Mouse (Mus musculus) left cerebral cortex, postnatal 4 days (tissue): ENCODE data around the gene Pla2r1. TPM values are rescaled to one million over a fixed set of nuclear protein-coding genes. Genes with fewer than 3 reads are reported as not detected.

Experiments
- DNase-seq: peaks from one replicate; pipeline ENCODE4 v3.0.0-alpha.2; 2022
- intact Hi-C: fragments of 180-260 bp; cut with DNase I; formaldehyde crosslinking; loops from one replicate; pipeline ENCODE4 v1.15.1; 2025
- total RNA-seq, 2 experiments: library from RNA; stranded (reverse); gene quantifications; 2 replicates each; pipeline ENCODE4 v1.2.3; 2021

Gene Pla2r1
- 1 to 10 TPM in 1 of 2 experiments, under 1 TPM in 1; 0.34 to 1.0 TPM for total RNA-seq

DNA sequence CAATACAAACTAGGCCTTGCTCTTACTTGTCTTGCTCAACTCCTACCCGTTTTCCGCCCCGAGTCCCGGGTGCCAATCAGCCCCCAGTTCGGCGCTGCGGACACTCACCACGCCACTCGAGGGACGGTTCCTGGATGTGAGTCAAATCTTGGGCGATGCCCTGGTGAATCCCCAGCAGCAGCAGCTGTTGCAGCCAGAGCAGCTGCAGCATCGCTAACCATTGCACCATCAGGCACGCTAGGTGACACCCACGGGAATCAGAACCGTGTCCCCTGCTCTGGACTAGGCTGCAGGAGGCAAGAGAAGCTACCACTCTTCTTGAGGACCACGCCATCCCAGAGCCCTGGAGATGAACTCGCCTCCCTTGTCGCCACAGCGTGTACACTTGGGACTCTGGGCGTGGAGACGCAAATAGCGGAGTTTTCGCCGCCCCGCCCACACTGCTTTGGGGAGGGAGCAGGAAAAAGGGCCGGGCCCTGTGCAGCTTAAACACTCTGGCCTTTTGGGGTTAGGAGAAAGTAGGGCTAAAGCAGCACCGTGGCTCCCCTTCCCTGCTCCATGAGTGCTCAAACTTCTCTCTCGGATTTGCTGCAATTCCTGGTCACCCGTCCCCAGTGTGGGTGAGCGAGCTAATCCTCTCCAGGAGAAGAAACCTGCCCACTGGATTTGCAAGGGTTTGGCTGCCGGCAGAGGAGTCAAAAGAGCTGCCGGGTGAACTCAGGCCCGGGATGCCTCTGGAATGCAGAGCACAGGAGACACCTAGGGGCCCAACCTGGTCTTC, at the start of gene Pla2r1:
Gene Pla2r1 (minus strand): TSS at position 407 of the 781 bp plus-strand sequence.
- peak; percentile 41 for DNase-seq
- intact Hi-C loops = no loop called here

GRCm38 (mm10) chr2:60601326-60601725, 48.2 kb upstream of the Pla2r1 start:
- no peak for DNase-seq
- intact Hi-C loops = no loop called here

DNA sequence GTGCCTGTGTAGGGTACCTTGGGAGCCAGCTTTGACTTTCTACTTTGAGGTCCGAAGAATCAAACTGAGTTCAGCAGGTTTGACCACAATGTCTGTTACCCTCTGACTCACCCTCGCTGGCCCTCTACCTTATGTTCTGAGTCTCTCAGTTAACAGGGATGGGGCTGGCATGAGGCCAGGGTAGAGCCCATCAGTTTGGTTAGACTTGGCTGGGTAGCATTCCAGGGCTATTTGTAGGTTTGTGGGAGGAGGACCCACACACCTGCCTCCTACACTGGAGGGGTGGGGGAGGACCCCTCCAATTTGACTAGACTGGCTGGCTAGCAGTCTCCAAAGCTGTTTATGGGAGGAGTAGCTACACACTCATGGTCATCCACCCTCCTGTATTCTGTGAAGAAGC, 47.8 kb upstream of the Pla2r1 start:
- peak; percentile 10 for DNase-seq
- intact Hi-C loops = no loop called here

DNA sequence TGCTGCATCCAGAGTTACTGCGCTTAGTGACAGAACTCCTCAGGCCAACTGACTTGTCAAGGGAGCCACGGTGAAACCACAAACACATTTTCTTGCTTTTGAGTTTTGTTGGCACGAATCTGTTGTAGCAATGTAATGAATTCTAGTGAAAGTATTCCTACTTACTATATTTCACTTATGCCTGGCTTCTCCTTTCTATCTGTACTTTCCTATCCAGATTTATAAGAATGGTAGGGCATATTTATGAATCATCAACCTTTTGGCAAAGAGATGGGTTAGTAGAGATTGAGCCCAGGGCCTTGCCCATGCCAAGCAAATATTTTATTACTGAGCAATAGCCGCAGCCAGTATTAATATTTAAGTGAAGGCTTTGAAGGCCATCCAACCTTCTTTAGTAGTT, 30.3 kb upstream of the Pla2r1 start:
- intact Hi-C loops = no loop called here
- DNase-seq = no peak

GRCm38 (mm10) chr2:60554561-60554960, 1.5 kb upstream of the Pla2r1 start:
- intact Hi-C loops = no loop called here
- DNase-seq = no peak

- intact Hi-C loops = no loop called here
These were observed 769 bp downstream of the Pla2r1 start for GRCm38 (mm10) chr2:60552177-60552901.

GRCm38 (mm10) chr2:60551673-60552072, 1.4 kb downstream of the Pla2r1 start:
- intact Hi-C loops = no loop called here
- no peak for DNase-seq

More at GRCm38 (mm10) chr2:60552177-60552901, 769 bp downstream of the Pla2r1 start:
- no peak for DNase-seq

- intact Hi-C loops = no loop called here
These were observed 2.6 kb downstream of the Pla2r1 start for GRCm38 (mm10) chr2:60550521-60550920.

GRCm38 (mm10) chr2:60549851-60550250, 3.3 kb downstream of the Pla2r1 start:
- no peak for DNase-seq
- intact Hi-C loops = no loop called here

More at GRCm38 (mm10) chr2:60550521-60550920, 2.6 kb downstream of the Pla2r1 start:
- no peak for DNase-seq

DNA sequence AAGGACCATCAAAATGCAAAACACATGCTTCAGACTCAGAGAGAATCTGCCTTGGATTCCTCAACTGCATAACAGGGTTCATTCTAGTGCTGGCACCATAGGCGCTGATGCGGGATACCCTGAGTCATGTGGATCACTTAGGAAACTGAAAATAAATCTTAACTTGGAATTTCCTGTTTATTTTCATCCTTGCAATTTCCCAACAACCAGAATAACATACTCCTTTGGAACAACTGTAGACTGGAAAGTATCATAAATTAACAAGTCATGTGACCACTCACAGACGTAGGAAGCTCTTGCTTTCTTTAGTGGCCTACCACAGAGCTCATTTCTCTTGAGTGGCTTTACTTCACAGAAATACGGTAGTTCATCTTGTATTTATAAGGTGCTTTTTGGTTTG, 7.0 kb downstream of the Pla2r1 start:
- DNase-seq = no peak

DNA sequence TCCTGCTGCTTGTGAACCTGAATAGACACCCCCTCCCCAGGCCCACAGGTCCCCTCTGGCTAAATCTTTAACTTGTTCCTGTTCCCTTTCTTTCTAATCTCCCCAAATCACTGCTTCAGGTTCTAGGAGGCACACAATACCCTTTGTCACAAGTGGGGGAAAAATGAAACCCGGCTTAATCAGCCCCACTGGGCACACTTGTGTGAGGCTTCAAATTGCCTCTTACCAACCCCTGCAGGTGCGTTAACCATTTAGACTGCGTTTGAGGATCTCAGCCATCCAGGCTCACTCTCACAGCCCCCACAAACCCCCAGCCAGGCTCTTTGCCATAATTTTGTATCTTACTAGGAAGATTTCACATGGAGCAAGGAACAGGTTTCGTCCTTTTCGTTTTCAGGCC, 9.1 kb downstream of the Pla2r1 start:
- intact Hi-C loops = no loop called here
- no peak for DNase-seq

More for the DNA sequence above, 7.0 kb downstream of the Pla2r1 start:
- intact Hi-C loops = no loop called here

DNA sequence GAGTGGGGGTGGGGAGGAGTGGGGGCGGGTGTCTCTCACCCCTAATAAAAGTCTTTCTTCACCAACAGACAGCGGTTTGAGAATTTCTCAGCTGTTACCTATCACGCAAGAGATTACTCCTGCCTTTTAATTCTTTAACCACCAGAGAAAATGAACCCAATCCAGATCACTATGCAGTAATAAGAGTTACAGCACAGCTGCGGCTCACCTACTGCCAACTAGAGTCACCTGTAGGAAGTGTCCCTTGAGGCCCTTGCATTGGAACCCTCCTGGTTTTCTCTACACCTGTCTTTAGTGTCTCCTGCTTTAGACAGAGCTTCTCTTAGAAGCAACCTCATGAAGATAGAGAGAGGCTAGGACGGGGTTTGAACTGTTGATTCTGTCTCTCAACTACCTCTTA, 11.4 kb downstream of the Pla2r1 start:
- intact Hi-C loops = no loop called here
- no peak for DNase-seq

DNA sequence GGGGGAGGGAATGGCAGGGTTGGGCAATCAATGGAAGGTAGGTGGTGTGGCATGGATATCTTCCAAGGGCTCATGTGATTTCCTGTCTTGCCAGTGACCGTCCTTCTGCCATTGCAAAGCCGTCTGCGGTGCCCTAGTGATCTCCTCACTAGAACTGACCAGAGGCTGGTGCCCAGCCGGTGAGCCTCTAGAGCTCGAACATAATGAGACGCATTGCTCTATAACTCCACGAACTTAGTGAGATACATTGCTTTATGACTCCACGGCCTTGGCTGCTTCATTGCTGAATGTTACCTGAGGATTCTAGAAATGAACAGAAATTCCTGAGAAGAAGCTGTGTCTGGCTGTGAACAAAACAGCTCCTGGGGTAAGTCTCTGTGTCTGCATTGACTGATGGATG, 12.8 kb downstream of the Pla2r1 start:
- intact Hi-C loops = no loop called here
- no peak for DNase-seq

DNA sequence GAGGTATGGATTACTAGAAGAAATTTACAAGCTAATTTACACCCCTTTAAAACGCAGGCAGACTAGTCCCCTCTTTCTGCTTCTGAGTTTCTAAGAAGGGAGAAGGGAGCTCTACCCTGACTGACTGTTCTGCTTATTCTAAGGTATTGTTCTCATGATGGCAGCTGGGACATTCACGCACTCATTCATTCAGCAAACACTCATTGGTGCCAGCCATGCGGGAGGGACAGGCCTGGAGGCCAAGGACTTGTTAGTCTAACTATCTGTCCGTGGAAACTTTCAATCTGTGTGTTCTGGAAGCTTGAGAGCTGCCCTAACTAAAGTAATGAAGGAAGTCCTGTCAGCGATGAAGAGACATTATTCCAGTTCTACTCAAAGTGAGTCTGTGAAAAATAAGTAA, 14.4 kb downstream of the Pla2r1 start:
- no peak for DNase-seq
- intact Hi-C loops = no loop called here

GRCm38 (mm10) chr2:60538274-60538673, 14.8 kb downstream of the Pla2r1 start:
- intact Hi-C loops = no loop called here
- DNase-seq = no peak

GRCm38 (mm10) chr2:60534755-60535154, 18.4 kb downstream of the Pla2r1 start:
- DNase-seq = no peak
- intact Hi-C loops = no loop called here

- intact Hi-C loops = no loop called here
- DNase-seq = no peak
These were observed 20.1 kb downstream of the Pla2r1 start for GRCm38 (mm10) chr2:60533026-60533425.

- no peak for DNase-seq
- intact Hi-C loops = no loop called here
These were observed 20.6 kb downstream of the Pla2r1 start for GRCm38 (mm10) chr2:60532495-60532894.

DNA sequence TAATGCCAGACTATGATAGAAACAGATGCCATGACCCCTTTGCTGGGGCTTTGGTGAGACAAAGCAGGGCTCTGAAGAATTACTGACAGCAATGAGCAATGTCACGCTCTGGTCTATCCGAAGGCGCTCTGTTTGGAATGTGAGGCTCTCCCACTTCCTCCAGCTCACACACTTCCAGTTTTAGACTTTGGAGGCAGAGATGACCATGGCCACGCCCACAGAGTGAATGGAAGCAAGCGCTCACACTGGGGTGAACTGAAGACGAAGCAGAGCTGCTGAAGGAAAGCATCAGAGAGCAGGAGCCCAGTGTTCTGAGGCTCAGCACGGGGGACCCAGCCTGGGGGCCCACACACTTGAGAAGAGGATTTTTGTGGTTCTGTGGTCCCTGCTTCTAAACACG, 37.3 kb downstream of the Pla2r1 start:
- no peak for DNase-seq

DNA sequence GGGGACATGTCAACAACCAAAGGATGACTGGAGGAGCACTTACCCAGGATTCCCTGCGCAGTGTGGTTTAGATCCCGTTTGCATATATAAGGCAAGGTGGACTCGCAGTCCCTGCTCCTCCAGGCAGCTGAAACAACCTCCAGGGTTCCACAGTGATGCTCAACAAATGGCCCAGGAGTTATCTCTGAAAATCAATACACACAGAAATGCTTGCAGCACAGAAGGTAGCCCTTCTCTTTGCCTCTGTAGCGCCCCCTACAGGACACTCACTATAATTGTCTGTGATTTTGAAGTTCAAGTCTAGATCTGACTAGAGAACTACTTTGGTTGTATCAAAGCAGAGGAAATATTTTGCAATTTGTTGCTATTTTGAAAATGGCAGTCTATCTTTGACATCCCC, 38.2 kb downstream of the Pla2r1 start:
- intact Hi-C loops = no loop called here

More for the DNA sequence above, 37.3 kb downstream of the Pla2r1 start:
- intact Hi-C loops = no loop called here

DNA sequence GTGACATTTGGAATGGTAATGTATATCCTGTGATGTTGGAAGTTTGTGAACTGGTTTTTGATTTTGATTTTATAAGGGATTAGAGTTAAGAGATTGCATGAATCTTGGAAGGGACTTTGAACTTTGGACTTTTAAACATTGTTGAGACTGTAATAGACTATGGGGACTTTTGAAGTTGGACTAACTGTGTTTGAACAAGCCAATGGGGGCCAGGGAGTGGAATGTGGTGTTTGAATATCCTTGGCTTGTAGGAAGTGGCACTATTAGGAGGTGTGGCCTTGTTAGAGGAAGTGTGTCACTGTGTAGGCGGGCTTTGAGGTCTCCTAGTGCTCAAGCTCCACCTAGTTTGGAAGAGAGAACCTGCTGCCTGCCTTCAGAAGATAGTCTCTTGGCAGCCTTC, 42.4 kb downstream of the Pla2r1 start:
- no peak for DNase-seq
- intact Hi-C loops = no loop called here

More for the DNA sequence above, 38.2 kb downstream of the Pla2r1 start:
- DNase-seq = no peak

DNA sequence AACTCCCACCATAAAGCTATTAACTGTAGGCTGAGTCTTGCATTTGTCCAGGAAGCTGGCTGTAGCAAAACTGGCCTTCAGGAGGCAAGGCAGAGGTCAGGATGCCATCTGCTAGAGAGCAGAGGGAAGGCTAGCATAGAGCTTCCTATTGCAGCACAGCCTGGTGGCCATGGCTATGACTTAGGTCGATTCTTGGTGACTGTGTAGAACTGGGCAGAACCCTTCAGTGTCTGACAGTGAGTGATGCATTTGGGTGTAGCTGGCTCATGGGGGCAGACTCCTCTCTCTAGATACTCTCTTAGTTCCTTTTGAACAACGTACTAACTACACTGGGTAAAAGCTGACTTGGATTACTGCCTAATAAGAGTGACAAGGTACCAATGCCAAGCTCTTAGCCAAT, 48.0 kb downstream of the Pla2r1 start:
- intact Hi-C loops = no loop called here
- DNase-seq = no peak
